In genomic region chr11:68324863-68325262, GRCm38 (mm10) we compare ENCODE assay signal across 23 mouse cellular contexts.
DNase-seq lines count a peak whose midpoint lies in the region; ATAC-seq and TF ChIP-seq lines count a peak whose summit lies in the region.
"Had no signal": no experiment of that assay in that cellular context is flagged by ENCODE, and none has a peak within 500 bp of the region (broad histone marks: within the 10 kb centered on the region; RNA-seq: fewer than 3 reads in every experiment).

No protein-coding gene starts in this region.

- TF ChIP-seq RAD21 in MEL (IDR thresholded peaks at IDR 0.05; ENCODE audit: low read depth, low read length) = no peak

- no peak for TF ChIP-seq POLR2A in MEL (IDR thresholded peaks at IDR 0.05; ENCODE audit: control insufficient read depth in 1 of 2, insufficient read depth in 1 of 2, low read depth in 1 of 2, low read length in 2 of 2, poor library complexity in 1 of 2)

- TF ChIP-seq EP300 in heart, postnatal 0 days (IDR thresholded peaks at IDR 0.05; ENCODE audit: low read depth) = no peak
- no peak for TF ChIP-seq EP300 in MEL (IDR thresholded peaks at IDR 0.05; ENCODE audit: low read depth in 1 of 2, low read length in 2 of 2)

- ATAC-seq in heart, postnatal 0 days (ENCODE audit: insufficient read depth, low read depth) = peak; percentile 48; the same call in 1 of the 2 replicates
- ATAC-seq: forebrain, embryonic 16.5 days; inflammation-experienced regulatory T-cells, adult 6 months had no signal

- H3K9me3 ChIP-seq in heart, postnatal 0 days (replicated peaks; ENCODE audit: control insufficient read depth, low read length) = no peaks in the 10 kb centered on the region
- H3K9me3 ChIP-seq in MEL (replicated peaks; ENCODE audit: insufficient read depth, low read length) = no peaks in the 10 kb centered on the region
- H3K9me3 ChIP-seq: G1E; heart, embryonic 15.5 days had no signal

- TF ChIP-seq CTCF in heart, postnatal 0 days (IDR thresholded peaks at IDR 0.05; ENCODE audit: low read depth) = no peak
- TF ChIP-seq CTCF in MEL (IDR thresholded peaks at IDR 0.05 in 2 of 3, conservative IDR thresholded peaks at IDR 0.05 in 1 of 3; ENCODE audit: control insufficient read depth in 1 of 3, insufficient read depth in 1 of 3, low read depth in 2 of 3, low read length in 3 of 3, poor library complexity in 1 of 3, severe bottlenecking in 1 of 3) = no peak

- no peaks in the 10 kb centered on the region for H3K27me3 ChIP-seq in heart, postnatal 0 days (ENCODE audit: control insufficient read depth, insufficient read depth, low read length)
- H3K27me3 ChIP-seq in MEL (ENCODE audit: control insufficient read depth in 1 of 2, insufficient read depth in 2 of 2, low read length in 2 of 2) = no peaks in the 10 kb centered on the region
- H3K27me3 ChIP-seq: CH12.LX; heart, embryonic 15.5 days; hindbrain, embryonic 15.5 days had no signal

- H3K4me1 ChIP-seq in heart, postnatal 0 days (ENCODE audit: control insufficient read depth, insufficient read depth) = 0 out of 2 replicates have a peak, but pooled peaks cover 13% of the 10 kb centered on the region
- no peaks in the 10 kb centered on the region for H3K4me1 ChIP-seq in MEL (ENCODE audit: control insufficient read depth in 1 of 2, insufficient read depth in 2 of 2, low read length in 2 of 2)
- H3K4me1 ChIP-seq: hindbrain, embryonic 15.5 days had no signal

- H3K9ac ChIP-seq in heart, postnatal 0 days (replicated peaks; ENCODE audit: low read depth, low read length) = no peak overlapping the region
- H3K9ac ChIP-seq in MEL (ENCODE audit: control insufficient read depth, low read depth, low read length, poor library complexity, severe bottlenecking) = no peak overlapping the region
- H3K9ac ChIP-seq: heart, embryonic 15.5 days; hindbrain, embryonic 15.5 days had no signal

- no peaks in the 10 kb centered on the region for H3K79me2 ChIP-seq in MEL (ENCODE audit: control insufficient read depth, insufficient read depth, low read length, poor library complexity)

- H3K4me3 ChIP-seq in heart, postnatal 0 days (ENCODE audit: low read depth, low read length) = no peak overlapping the region
- no peak overlapping the region for H3K4me3 ChIP-seq in MEL (ENCODE audit: control insufficient read depth in 1 of 2, insufficient read depth in 1 of 2, low read depth in 2 of 2, low read length in 2 of 2)
- H3K4me3 ChIP-seq: heart, adult 2 months; heart, embryonic 15.5 days; hindbrain, embryonic 15.5 days had no signal

- no peak for DNase-seq in heart, postnatal 0 days (ENCODE audit: low spot score)
- DNase-seq in heart, postnatal 10 days = no peak
- DNase-seq in MEL (ENCODE audit: low read depth, low spot score) = peak; percentile 5
- DNase-seq in induced T-regulatory cell, adult 2 months (ENCODE audit: low read depth) = peak; percentile 15
- no peak for DNase-seq in gastrocnemius, postnatal 36 days
- no peak for DNase-seq in left cerebral cortex, postnatal 4 days
- no peak for DNase-seq in ovary, postnatal 14 days (ENCODE audit: low spot score)
- DNase-seq: adrenal gland, postnatal 25 days; B cell, adult 2 months; cerebellum, adult 18-20 months; cerebellum, postnatal 10 days; gastrocnemius, postnatal 10 days; heart, adult 2 months; heart, postnatal 36 days; kidney, adult 11 months; kidney, adult 9 months had no signal

- H3K4me2 ChIP-seq in heart, postnatal 0 days (ENCODE audit: low read depth, low read length) = no peak overlapping the region
- H3K4me2 ChIP-seq: heart, embryonic 11.5 days; heart, embryonic 15.5 days; hindbrain, embryonic 15.5 days had no signal

- no peak overlapping the region for H3K27ac ChIP-seq in heart, postnatal 0 days (ENCODE audit: low read depth)
- no peak overlapping the region for H3K27ac ChIP-seq in MEL (ENCODE audit: control insufficient read depth, low read depth, low read length)
- H3K27ac ChIP-seq: heart, adult 2 months; heart, embryonic 15.5 days; hindbrain, embryonic 15.5 days had no signal

- WGBS in heart, postnatal 0 days = 59% methylated on average over 2 of the region's 2 CpGs

- intact Hi-C loops in heart, postnatal 10 days (cut with DNase I) = no loop called here
- intact Hi-C loops in gastrocnemius, postnatal 36 days (cut with DNase I) = no loop called here
- intact Hi-C loops in left cerebral cortex, postnatal 4 days (cut with DNase I) = no loop called here

- H3K36me3 ChIP-seq in heart, postnatal 0 days (replicated peaks; ENCODE audit: control insufficient read depth, insufficient read depth, low read length) = no peaks in the 10 kb centered on the region
- H3K36me3 ChIP-seq in MEL (ENCODE audit: control insufficient read depth in 1 of 2, insufficient read depth in 2 of 2, low read length in 2 of 2) = no peaks in the 10 kb centered on the region
- H3K36me3 ChIP-seq: G1E; heart, embryonic 15.5 days; hindbrain, embryonic 15.5 days had no signal

TF ChIP-seq in MEL, 35 proteins besides CTCF, POLR2A, EP300 and RAD21:
- no peak for TF ChIP-seq ETS1 (IDR thresholded peaks at IDR 0.05; ENCODE audit: low read depth, low read length)
- no peak for TF ChIP-seq MYC (IDR thresholded peaks at IDR 0.05; ENCODE audit: low read depth, low read length)
- no peak for TF ChIP-seq MAX (IDR thresholded peaks at IDR 0.05; ENCODE audit: low read length)
- no peak for TF ChIP-seq E2F4 (IDR thresholded peaks at IDR 0.05; ENCODE audit: borderline replicate concordance, low read depth, low read length)
- TF ChIP-seq TAL1 (IDR thresholded peaks at IDR 0.05; ENCODE audit: low read length) = no peak

Comparison
In these comparisons a context has a peak if more than half of its experiments do, and no peak if none do; other contexts are left out.
1. DNase-seq: peak in MEL (single experiment) and induced T-regulatory cell, adult 2 months (single experiment); none in heart, postnatal 0 days (single experiment), heart, postnatal 10 days (0 of 2), gastrocnemius, postnatal 36 days (0 of 2), left cerebral cortex, postnatal 4 days (single experiment) and ovary, postnatal 14 days (single experiment).